Mouse (Mus musculus): ENCODE measurements around the gene Afdn.

DNA sequence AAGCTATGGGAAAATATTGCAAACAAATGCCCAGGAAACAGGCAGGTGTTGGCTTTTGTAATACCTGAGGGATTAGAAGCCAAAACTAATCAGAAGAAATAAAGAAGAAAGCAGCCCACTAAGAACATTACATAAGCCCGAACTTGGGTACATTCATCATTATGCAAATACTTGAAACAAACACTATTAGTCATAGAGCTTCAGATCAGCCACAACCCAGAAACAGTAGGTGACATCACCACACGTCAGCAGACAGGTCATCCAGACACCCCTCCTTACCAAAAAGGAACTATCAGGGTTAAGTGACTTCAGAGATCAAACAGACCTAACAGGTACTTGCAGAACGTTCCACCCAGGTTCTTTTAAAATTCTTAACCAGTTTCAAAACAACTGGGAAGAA is 165.6 kb downstream of the Afdn start:
- TF ChIP-seq CTCF (IDR thresholded peaks at IDR 0.05; ENCODE audit: low read depth): no peak
- TF ChIP-seq EP300 (optimal IDR thresholded peaks at IDR 0.05): no peak
